Mouse (Mus musculus) MEL (cell line): ENCODE data around the gene Nudt3. TPM values are rescaled to one million over a fixed set of nuclear protein-coding genes. Genes with fewer than 3 reads are reported as not detected.
A peak's percentile ranks its signal among the peaks of the same experiment; 100 is the strongest.

Experiments used
- DNase-seq: peaks from one replicate; pipeline ENCODE4 v3.0.0; 2011; ENCODE audit warnings: low read depth, low spot score
- H3K27ac ChIP-seq: 2 replicates; pipeline ENCODE4 v1.5.1; 2012; ENCODE audit warnings: low read depth, mild to moderate bottlenecking, control low read depth, low read length, moderate library complexity; ENCODE audit not compliant: control insufficient read depth
- H3K27me3 ChIP-seq, 2 experiments: fragments of 150-350 bp in 1 of 2; sonication (generic) in 1 of 2; 2 replicates each; pipeline ENCODE4 v1.6.1; 2012; ENCODE audit warnings: low read length in 2 of 2, mild to moderate bottlenecking in 2 of 2, improper control_type of control experiment in 1 of 2, moderate library complexity in 1 of 2; ENCODE audit not compliant: insufficient read depth in 2 of 2, control insufficient read depth in 1 of 2
- H3K36me3 ChIP-seq, 2 experiments: 2 replicates each; pipeline ENCODE4 v1.6.1; 2012 to 2014; ENCODE audit warnings: low read length in 2 of 2, improper control_type of control experiment in 1 of 2, inconsistent platforms in 1 of 2, mild to moderate bottlenecking in 1 of 2; ENCODE audit not compliant: insufficient read depth in 2 of 2, control insufficient read depth in 1 of 2
- H3K4me1 ChIP-seq, 2 experiments: fragments of 150-350 bp in 1 of 2; sonication (generic) in 1 of 2; 2 replicates each; pipeline ENCODE4 v1.6.1; 2012; ENCODE audit warnings: low read length in 2 of 2, improper control_type of control experiment in 1 of 2, mild to moderate bottlenecking in 1 of 2; ENCODE audit not compliant: insufficient read depth in 2 of 2, control insufficient read depth in 1 of 2
- H3K4me3 ChIP-seq, 2 experiments: fragments of 150-350 bp in 1 of 2; sonication (generic) in 1 of 2; 2 replicates each; pipeline ENCODE4 v1.5.1; 2012; ENCODE audit warnings: low read depth in 2 of 2, low read length in 2 of 2, mild to moderate bottlenecking in 2 of 2, moderate library complexity in 2 of 2, control low read depth in 1 of 2, improper control_type of control experiment in 1 of 2; ENCODE audit not compliant: control insufficient read depth in 1 of 2, insufficient read depth in 1 of 2
- H3K79me2 ChIP-seq: 2 replicates; pipeline ENCODE4 v1.6.1; 2012; ENCODE audit warnings: mild to moderate bottlenecking, low read length, moderate library complexity; ENCODE audit not compliant: control insufficient read depth, poor library complexity, insufficient read depth
- H3K9ac ChIP-seq: 2 replicates; pipeline ENCODE4 v1.6.1; 2012; ENCODE audit warnings: low read depth, mild to moderate bottlenecking, control low read depth, low read length, moderate library complexity; ENCODE audit not compliant: control insufficient read depth, poor library complexity, severe bottlenecking
- H3K9me3 ChIP-seq: fragments of 150-350 bp; sonication (generic); replicated peaks from 2 replicates; pipeline ENCODE4 v1.6.1; 2012; ENCODE audit warnings: mild to moderate bottlenecking, low read length, improper control_type of control experiment, moderate library complexity; ENCODE audit not compliant: insufficient read depth
- BHLHE40 ChIP-seq: IDR thresholded peaks from 2 replicates; pipeline ENCODE4 v1.6.1; 2012; ENCODE audit warnings: low read depth, mild to moderate bottlenecking, inconsistent platforms, low read length, improper control_type of control experiment, borderline replicate concordance
- CTCF ChIP-seq, 3 experiments: IDR thresholded peaks in 2 of 3; conservative IDR thresholded peaks in 1 of 3; 2 replicates each; pipeline ENCODE4 v1.5.1; 2011 to 2012; ENCODE audit warnings: low read length in 3 of 3, low read depth in 2 of 3, mild to moderate bottlenecking in 2 of 3, improper control_type of control experiment in 1 of 3, inconsistent platforms in 1 of 3, mixed read lengths in 1 of 3, moderate library complexity in 1 of 3; ENCODE audit not compliant: control insufficient read depth in 1 of 3, insufficient read depth in 1 of 3, poor library complexity in 1 of 3, severe bottlenecking in 1 of 3
- EP300 ChIP-seq, 2 experiments: IDR thresholded peaks; 2 replicates each; pipeline ENCODE4 v1.6.1; 2011; ENCODE audit warnings: improper control_type of control experiment in 2 of 2, low read length in 2 of 2, low read depth in 1 of 2, mild to moderate bottlenecking in 1 of 2
- GATA1 ChIP-seq: IDR thresholded peaks from 2 replicates; pipeline ENCODE4 v1.6.1; 2011; ENCODE audit warnings: low read depth, low read length, improper control_type of control experiment
- KAT2A ChIP-seq: conservative IDR thresholded peaks from 2 replicates; pipeline ENCODE4 v1.6.1; 2012; ENCODE audit warnings: low read depth, low read length, improper control_type of control experiment, inconsistent platforms
- MAFK ChIP-seq: IDR thresholded peaks from 2 replicates; pipeline ENCODE4 v1.6.1; 2011; ENCODE audit warnings: low read depth, mild to moderate bottlenecking, low read length, improper control_type of control experiment, borderline replicate concordance
- MYB ChIP-seq: IDR thresholded peaks from 2 replicates; pipeline ENCODE4 v1.6.1; 2011; ENCODE audit warnings: mild to moderate bottlenecking, low read depth, low read length, improper control_type of control experiment
- NELFE ChIP-seq: IDR thresholded peaks from 2 replicates; pipeline ENCODE4 v1.6.1; 2011; ENCODE audit warnings: low read depth, low read length, improper control_type of control experiment
- SIN3A ChIP-seq: IDR thresholded peaks from 2 replicates; pipeline ENCODE4 v1.6.1; 2012; ENCODE audit warnings: low read length, improper control_type of control experiment, inconsistent platforms
- TAL1 ChIP-seq: IDR thresholded peaks from 2 replicates; pipeline ENCODE4 v1.6.1; 2012; ENCODE audit warnings: mild to moderate bottlenecking, inconsistent platforms, low read length, moderate library complexity, mixed read lengths
- USF2 ChIP-seq, 2 experiments: IDR thresholded peaks; 2 replicates each; pipeline ENCODE4 v1.6.1; 2011 to 2012; ENCODE audit warnings: improper control_type of control experiment in 2 of 2, low read length in 2 of 2, borderline replicate concordance in 1 of 2, inconsistent platforms in 1 of 2, low read depth in 1 of 2, mild to moderate bottlenecking in 1 of 2; ENCODE audit not compliant: insufficient read depth in 1 of 2
- ZMIZ1 ChIP-seq: IDR thresholded peaks from 2 replicates; pipeline ENCODE4 v1.6.1; 2012; ENCODE audit warnings: low read depth, mild to moderate bottlenecking, inconsistent platforms, low read length, improper control_type of control experiment, moderate library complexity
- polyA plus RNA-seq, 2 experiments: library from polyadenylated mRNA; stranded (reverse) in 1 of 2; unstranded in 1 of 2; fragments of >175 nt in 1 of 2; fragments of >200 nt in 1 of 2; gene quantifications; 2 replicates each; pipeline versions ENCODE4 v1.2.1 to v1.2.4; 2012; ENCODE audit warnings: low replicate concordance in 2 of 2, low read depth in 1 of 2; ENCODE audit not compliant: insufficient read length in 2 of 2, insufficient read depth in 1 of 2, missing spikeins in 1 of 2
- total RNA-seq: library from RNA; depleted of rRNA; stranded (reverse); fragments of 300-350 nt; gene quantifications from 2 replicates; pipeline ENCODE4 v1.2.3, GENCODE M21; 2012

Gene Nudt3
- total and polyA plus RNA-seq, 3 experiments = 96.5 to 258 (median 97.0) TPM

DNA sequence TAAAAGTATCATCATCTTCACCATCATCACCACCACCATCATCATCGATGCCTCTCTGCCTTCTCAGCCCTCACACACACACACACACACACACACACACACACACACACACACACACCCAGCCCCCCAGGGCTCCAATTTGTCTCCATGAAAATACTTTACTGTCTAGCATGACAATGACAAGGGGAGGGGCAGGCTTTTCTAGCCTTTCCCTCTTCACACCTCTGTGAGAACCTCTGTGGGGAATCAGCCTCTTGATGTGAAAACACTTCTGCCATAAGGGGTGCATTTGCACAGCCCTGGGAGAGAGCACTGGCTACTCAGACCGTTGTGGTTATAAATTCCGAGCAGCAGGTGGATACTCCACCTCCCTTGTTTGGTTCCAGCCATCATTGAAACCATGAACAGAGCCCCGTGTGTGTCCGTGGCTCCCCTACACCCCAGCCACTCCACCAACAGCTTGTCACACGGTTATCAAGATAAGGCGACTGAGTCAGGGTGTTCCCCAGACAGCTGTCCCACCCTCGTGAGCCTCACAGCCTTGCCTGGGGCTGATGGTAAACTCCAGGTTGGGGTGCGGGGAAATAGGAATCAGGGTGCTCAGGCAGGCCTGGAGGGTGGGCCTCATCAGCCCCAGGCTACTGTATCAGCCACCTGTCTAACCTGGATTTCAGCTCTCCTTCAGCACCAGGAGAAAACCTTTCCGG lies 30.1 kb upstream of the Nudt3 start:
- Histone ChIP-seq H3K27me3 (no peaks in the 10 kb centered on the region), H3K79me2 (no peaks in the 10 kb centered on the region), H3K9ac (no peak overlapping the region), H3K9me3 (no peaks in the 10 kb centered on the region), H3K4me3 (no peak overlapping the region), H3K36me3 (peaks cover 0 to 9% of the 10 kb centered on the region in 2 experiments; a peak in 2 of 4 replicates), H3K27ac (no peak overlapping the region), H3K4me1 (peaks cover 0 to 26% of the 10 kb centered on the region in 2 experiments; a peak in 2 of 4 replicates)
- DNase-seq = peak; percentile 48
- TF ChIP-seq SIN3A (0 out of 2 replicates have a peak, but pooled peaks have one; percentile 15), BHLHE40 (no peak), GATA1 (peak; percentile 23; the same call in 1 of the 2 replicates)

DNA sequence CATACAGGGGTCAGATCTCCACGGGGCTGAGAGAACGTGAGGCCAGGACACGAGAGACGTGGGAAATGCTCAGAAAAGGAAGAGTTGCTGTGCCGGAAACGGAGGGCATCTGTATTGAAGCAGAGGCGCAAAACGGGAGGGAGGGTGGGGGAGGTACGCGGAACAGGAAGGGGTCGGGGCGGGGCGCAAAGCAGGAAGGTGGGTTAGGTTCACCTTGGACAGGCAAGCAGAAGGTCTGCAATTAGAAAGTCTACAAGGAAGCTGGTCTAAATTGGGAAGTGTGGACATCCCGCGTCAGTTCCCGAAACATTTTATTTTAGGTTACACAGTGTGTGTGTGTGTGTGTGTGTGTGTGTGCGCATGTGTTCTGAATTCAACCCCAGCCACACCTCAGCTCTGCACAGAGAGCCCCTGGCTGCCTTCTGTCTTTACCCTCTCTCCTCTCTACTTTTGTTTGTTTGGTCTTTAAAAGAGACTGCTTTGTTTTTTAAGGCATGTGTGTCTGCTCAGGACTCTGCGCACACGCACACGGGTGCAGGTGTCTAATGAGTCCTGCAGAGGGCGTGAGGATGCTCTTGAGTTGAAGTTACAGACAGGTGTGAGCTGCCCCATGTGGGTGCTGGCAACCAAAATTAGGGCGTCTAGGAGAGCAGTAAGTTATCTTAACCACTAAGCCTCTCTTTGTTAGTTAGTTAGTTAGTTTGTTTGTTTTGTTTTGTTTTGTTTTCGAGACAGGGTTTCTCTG lies 28.9 kb upstream of the Nudt3 start:
- no peak overlapping the region for H3K9ac ChIP-seq
- TF ChIP-seq CTCF (IDR thresholded peaks at IDR 0.05 in 2 of 3, conservative IDR thresholded peaks at IDR 0.05 in 1 of 3; ENCODE audit: control insufficient read depth in 1 of 3, insufficient read depth in 1 of 3, low read depth in 2 of 3, low read length in 3 of 3, poor library complexity in 1 of 3, severe bottlenecking in 1 of 3) (peak in 1 of 3 experiments; percentile 5; a peak in 1 of 6 replicates), USF2 (IDR thresholded peaks at IDR 0.05; ENCODE audit: borderline replicate concordance in 1 of 2, insufficient read depth in 1 of 2, low read depth in 1 of 2, low read length in 2 of 2) (no peak)
- no peaks in the 10 kb centered on the region for H3K79me2 ChIP-seq
- H3K27ac ChIP-seq = no peak overlapping the region
- H3K9me3 ChIP-seq = no peaks in the 10 kb centered on the region
- peaks cover 0 to 9% of the 10 kb centered on the region in 2 experiments; a peak in 2 of 4 replicates for H3K36me3 ChIP-seq
- no peak for DNase-seq
- no peak overlapping the region for H3K4me3 ChIP-seq
- H3K4me1 ChIP-seq = peaks cover 0 to 26% of the 10 kb centered on the region in 2 experiments; a peak in 2 of 4 replicates
- no peaks in the 10 kb centered on the region for H3K27me3 ChIP-seq

DNA sequence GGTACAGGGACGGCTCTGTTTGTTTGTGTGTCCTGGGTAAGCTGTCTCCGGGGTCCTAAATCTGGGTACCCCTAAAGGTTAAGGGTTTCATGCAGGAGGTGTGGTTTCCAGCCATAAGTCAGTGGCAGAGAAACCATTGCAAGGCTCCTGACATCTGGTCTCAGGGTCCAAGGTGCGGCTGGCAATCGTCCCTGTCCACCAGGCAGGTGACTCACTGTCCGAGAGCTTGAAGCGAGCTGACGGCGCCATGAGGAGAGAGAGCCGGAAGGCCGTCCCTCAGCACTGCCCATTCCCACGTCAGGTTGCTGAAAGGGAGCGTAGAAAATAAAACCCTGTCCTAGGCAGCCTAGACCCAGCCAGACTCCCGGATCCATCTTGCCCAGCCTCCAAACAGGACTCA lies 27.3 kb upstream of the Nudt3 start:
- Histone ChIP-seq H3K4me3 (no peak overlapping the region), H3K36me3 (peaks cover 0 to 6% of the 10 kb centered on the region in 2 experiments; a peak in 2 of 4 replicates), H3K79me2 (no peaks in the 10 kb centered on the region), H3K9me3 (no peaks in the 10 kb centered on the region), H3K27me3 (no peaks in the 10 kb centered on the region), H3K9ac (no peak overlapping the region), H3K27ac (no peak overlapping the region), H3K4me1 (peaks cover 0 to 15% of the 10 kb centered on the region in 2 experiments; a peak in 2 of 4 replicates)
- DNase-seq = no peak
- no peak for TF ChIP-seq NELFE
- no peak for TF ChIP-seq MYB
- TF ChIP-seq MAFK = no peak
- TF ChIP-seq EP300 (IDR thresholded peaks at IDR 0.05; ENCODE audit: low read depth in 1 of 2, low read length in 2 of 2) = no peak
- TF ChIP-seq KAT2A = no peak
- TF ChIP-seq ZMIZ1 = no peak
- no peak for TF ChIP-seq TAL1
